Mouse (Mus musculus): Measurements from ENCODE around the gene Flt1. TPM values are rescaled to one million over a fixed set of nuclear protein-coding genes. Genes with fewer than 3 reads are reported as not detected.
A peak's percentile ranks its signal among the peaks of the same experiment; 100 is the strongest.

Gene Flt1
- polyA plus RNA-seq, 1 experiment, result 0.19 TPM

DNA sequence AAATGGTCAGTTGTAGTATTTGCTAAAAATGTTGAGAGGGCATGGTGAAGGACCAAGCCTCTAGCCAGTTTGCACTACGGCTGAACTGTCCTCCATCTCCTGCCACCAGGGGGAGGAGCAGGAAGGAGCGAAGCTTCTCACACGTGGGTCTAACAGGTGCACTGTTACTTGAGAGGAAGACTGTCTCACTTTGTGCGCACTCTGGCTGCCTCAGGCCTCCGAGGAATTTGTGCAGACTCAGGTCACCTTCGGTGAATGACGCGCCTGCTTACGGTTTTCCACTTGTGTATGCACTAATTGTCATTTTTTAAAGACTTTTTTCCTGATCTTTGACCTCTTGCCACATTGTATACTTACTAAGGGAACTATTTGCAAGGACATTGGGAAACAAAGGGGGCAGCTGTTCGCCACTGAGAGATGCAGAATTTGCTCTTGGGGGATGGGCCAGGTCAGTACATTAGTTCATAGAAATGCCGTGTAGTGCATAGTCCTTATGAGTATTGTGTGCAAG lies 180.0 kb downstream of the Flt1 start:
- Histone ChIP-seq H3K4me1 (ENCODE audit: control insufficient read depth, insufficient read depth, low read length) (peaks cover 19% of the 10 kb centered on the region), H3K4me3 (ENCODE audit: insufficient read depth, low read length) (no peak overlapping the region), H3K27ac (ENCODE audit: insufficient read depth, low read depth, low read length) (no peak overlapping the region)
- TF ChIP-seq POLR2A (IDR thresholded peaks at IDR 0.05; ENCODE audit: borderline replicate concordance, low read depth, low read length) (no peak), CTCF (IDR thresholded peaks at IDR 0.05; ENCODE audit: low read depth, low read length) (no peak)

DNA sequence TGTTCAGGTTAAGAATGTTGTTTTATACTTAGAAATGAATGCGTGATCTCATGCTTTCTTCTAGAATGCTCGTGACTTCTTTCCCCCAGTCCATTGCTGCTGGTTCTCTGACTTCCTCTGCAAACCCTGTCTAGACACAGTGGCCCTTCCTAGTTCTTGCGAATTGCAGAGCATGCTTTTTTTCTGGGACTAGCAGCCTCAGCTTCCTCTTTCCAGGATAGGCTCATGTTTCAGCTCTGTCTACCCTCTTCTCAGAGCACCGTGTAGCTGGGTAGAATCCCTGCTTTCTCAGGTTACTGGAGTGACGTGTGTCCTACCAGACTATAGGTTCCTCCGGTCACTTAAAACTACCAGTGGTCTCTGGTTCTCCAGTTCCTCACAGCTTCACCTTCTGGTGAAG lies 183.5 kb downstream of the Flt1 start:
- Histone ChIP-seq H3K4me1 (ENCODE audit: control insufficient read depth, insufficient read depth, low read length) (peaks cover 17% of the 10 kb centered on the region), H3K27ac (ENCODE audit: insufficient read depth, low read depth, low read length) (peak overlapping the region; percentile 89), H3K4me3 (ENCODE audit: insufficient read depth, low read length) (no peak overlapping the region)
- TF ChIP-seq POLR2A (IDR thresholded peaks at IDR 0.05; ENCODE audit: borderline replicate concordance, low read depth, low read length), result no peak
- no peak for TF ChIP-seq CTCF (IDR thresholded peaks at IDR 0.05; ENCODE audit: low read depth, low read length)

DNA sequence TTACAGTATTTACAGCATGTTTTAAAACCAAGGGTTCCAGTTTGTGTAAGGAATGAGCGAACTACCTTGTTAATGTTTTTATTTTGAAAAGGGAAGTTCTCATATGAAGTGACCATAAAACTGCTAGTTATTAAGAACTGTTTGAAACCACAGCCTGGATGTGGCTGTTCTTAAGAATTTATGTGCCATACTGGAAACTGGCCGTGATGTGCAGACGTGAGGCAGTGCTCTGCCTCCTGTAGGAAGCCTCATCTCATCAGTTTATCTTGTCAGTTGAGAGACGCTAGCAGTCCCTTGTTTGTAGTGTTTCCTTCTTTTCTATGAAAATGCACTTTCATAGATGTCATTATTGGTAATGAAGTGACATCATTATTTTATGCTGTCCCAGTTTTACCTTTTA lies 186.0 kb downstream of the Flt1 start:
- Histone ChIP-seq H3K4me1 (ENCODE audit: control insufficient read depth, insufficient read depth, low read length) (peaks cover 17% of the 10 kb centered on the region), H3K4me3 (ENCODE audit: insufficient read depth, low read length) (no peak overlapping the region)
- TF ChIP-seq POLR2A (IDR thresholded peaks at IDR 0.05; ENCODE audit: borderline replicate concordance, low read depth, low read length) (no peak), CTCF (IDR thresholded peaks at IDR 0.05; ENCODE audit: low read depth, low read length) (no peak)

DNA sequence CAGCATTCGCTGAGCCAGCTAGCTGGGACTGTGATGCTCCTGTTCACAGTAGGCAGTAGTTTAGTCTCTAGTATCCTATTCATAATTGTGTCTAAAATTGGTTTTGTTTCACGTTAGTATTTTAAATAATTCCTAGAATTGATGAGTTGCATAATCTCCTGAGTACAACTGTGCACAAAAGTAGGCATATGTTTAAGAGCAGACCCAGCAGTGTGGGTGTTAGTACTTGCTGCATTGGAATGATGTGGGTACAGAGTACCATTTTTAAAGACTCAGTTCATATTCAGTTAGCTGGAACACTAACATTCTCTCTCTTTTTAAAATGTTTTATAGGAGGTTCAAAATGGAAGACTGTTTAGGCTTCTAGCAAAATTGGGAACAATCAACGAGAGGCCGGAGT lies 186.4 kb downstream of the Flt1 start:
- peaks cover 17% of the 10 kb centered on the region for H3K4me1 ChIP-seq (ENCODE audit: control insufficient read depth, insufficient read depth, low read length)
- H3K27ac ChIP-seq (ENCODE audit: insufficient read depth, low read depth, low read length), result no peak overlapping the region
- no peak for TF ChIP-seq POLR2A (IDR thresholded peaks at IDR 0.05; ENCODE audit: borderline replicate concordance, low read depth, low read length)
- TF ChIP-seq CTCF (IDR thresholded peaks at IDR 0.05; ENCODE audit: low read depth, low read length), result no peak
- no peak overlapping the region for H3K4me3 ChIP-seq (ENCODE audit: insufficient read depth, low read length)

More for the DNA sequence above, 186.0 kb downstream of the Flt1 start:
- no peak overlapping the region for H3K27ac ChIP-seq (ENCODE audit: insufficient read depth, low read depth, low read length)

DNA sequence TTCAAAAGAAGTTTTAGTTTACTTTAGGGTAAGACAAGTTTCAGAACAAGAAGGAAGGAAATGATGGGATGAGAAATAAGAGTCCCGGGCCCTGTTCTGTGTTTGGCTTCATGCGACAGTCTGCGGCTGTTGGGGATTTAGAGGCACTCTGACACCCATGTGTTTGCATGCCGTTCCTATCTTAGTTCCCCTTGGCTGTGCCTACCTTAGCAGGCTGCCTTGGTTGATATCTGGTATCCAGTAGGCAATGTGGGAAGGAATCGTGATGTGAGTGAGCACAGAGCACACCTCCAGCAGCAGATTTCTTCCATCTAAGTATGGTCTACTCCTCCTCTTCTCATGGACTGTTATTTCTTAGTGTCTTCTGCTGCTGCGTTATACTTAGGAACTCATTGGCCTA lies 193.8 kb downstream of the Flt1 start:
- peaks cover 5% of the 10 kb centered on the region for H3K4me1 ChIP-seq (ENCODE audit: control insufficient read depth, insufficient read depth, low read length)
- TF ChIP-seq CTCF (IDR thresholded peaks at IDR 0.05; ENCODE audit: low read depth, low read length) (no peak), POLR2A (IDR thresholded peaks at IDR 0.05; ENCODE audit: borderline replicate concordance, low read depth, low read length) (no peak)
- H3K4me3 ChIP-seq (ENCODE audit: insufficient read depth, low read length), result no peak overlapping the region
- no peak overlapping the region for H3K27ac ChIP-seq (ENCODE audit: insufficient read depth, low read depth, low read length)

DNA sequence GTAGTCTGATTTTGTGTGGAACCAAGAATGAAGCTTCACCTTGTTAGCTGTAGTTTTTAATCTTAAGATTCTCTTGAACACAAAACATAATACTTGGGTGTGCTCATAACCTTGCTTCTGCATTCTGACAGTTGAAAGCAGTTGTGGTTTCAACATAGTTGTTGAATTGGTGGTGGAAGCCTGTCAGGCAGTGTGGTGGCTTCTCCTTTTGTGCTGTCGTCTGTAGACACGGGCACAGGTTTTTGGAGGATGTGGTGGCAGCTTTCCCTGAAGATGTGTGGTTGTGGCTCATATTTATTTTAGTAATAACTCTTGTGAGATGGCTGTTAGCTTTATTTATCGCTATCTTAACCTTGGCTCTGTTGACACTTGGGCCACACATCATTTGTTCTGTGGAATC lies 198.0 kb downstream of the Flt1 start:
- Histone ChIP-seq H3K27ac (ENCODE audit: insufficient read depth, low read depth, low read length) (no peak overlapping the region), H3K4me3 (ENCODE audit: insufficient read depth, low read length) (no peak overlapping the region), H3K4me1 (ENCODE audit: control insufficient read depth, insufficient read depth, low read length) (peaks cover 5% of the 10 kb centered on the region)
- TF ChIP-seq CTCF (IDR thresholded peaks at IDR 0.05; ENCODE audit: low read depth, low read length) (no peak), POLR2A (IDR thresholded peaks at IDR 0.05; ENCODE audit: borderline replicate concordance, low read depth, low read length) (no peak)

DNA sequence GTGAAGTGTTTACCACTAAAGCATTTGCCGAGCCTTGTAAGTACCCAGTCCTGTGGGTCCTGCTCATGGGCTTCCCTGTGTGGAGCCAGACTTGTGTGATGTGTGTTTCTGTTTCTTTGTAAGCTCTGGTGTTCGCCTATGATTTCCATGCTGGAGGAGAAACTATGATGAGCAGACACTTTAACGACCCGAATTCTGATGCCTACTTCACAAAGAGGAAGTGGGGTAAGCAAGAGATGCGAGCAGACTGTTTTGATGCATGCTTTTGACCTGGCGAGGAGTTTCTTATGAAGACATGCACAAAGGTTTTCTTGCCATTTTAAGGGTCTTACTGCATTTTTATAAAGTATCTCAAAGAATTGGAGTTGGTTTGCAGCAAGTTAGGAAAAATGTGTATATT lies 198.8 kb downstream of the Flt1 start:
- Histone ChIP-seq H3K4me1 (ENCODE audit: control insufficient read depth, insufficient read depth, low read length) (peaks cover 5% of the 10 kb centered on the region), H3K4me3 (ENCODE audit: insufficient read depth, low read length) (no peak overlapping the region), H3K27ac (ENCODE audit: insufficient read depth, low read depth, low read length) (no peak overlapping the region)
- TF ChIP-seq CTCF (IDR thresholded peaks at IDR 0.05; ENCODE audit: low read depth, low read length) (no peak), POLR2A (IDR thresholded peaks at IDR 0.05; ENCODE audit: borderline replicate concordance, low read depth, low read length) (no peak)

Other genes starting within 250 kb of the Flt1 start
- 312 and 343 TPM in 2 replicates for gene Pomp, start 134.4 kb upstream of the Flt1 start, polyA plus RNA-seq (2012; ENCODE audit: insufficient read depth, insufficient read length, missing spikeins)
- gene Slc46a3, start 168.8 kb upstream of the Flt1 start, polyA plus RNA-seq (2012; ENCODE audit: insufficient read depth, insufficient read length, missing spikeins), result 172 and 173 TPM in 2 replicates
- gene Mtus2, start 231.3 kb upstream of the Flt1 start, polyA plus RNA-seq (2012; ENCODE audit: insufficient read depth, insufficient read length, missing spikeins), result 1.7 and 2.3 TPM in 2 replicates